Mouse (Mus musculus): ENCODE measurements around the gene Pole2.

Gene Pole2

GRCm38 (mm10) chr12:69227776-69228466 lies at the start of gene Pole2:
Pole2 (minus strand) TSS chr12:69228195.
- peak; percentile 65 for DNase-seq

DNA sequence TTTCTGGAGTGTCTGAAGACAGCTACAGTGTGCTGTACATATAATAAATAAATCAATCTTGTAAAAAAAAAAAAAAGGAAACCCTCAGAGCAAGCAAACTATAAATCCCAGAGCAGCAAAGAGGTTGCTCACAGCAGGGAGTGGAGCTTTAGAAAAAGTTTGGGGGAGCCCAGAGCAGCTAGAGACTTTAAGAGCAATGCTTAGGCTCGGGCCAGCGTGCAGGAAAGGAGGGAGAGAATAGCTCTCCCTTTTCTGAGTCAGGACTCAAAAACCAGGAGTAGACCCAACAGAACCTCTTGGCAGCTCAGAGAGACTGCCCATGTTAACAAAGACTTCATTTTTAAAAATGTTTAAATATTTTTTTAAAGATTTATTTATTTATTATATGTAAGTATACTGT lies 41.0 kb upstream of the Pole2 start:
- no peak for DNase-seq

- DNase-seq: peak; percentile 18
Observed at GRCm38 (mm10) chr12:69267956-69268632, 40.1 kb upstream of the Pole2 start.

DNA sequence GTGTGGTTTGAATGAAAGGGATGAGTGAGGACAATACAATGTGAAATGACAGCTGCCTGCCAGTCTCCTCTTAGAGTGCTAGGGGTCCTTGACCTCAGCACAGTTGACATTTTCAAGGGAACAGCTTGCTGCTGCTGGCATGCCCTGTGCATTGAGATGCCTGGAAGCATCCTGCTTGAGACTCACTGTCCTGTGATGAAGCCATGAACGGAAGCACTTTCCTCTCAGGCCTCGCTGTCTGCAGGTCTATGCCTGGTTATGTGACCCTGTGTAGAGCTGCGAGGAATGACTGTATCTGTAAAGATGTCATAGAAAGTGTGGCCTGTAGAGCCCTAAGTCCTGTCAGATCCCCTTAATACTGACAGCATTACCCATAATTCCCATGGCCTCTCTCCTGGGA lies 37.0 kb upstream of the Pole2 start:
- no peak for DNase-seq

DNA sequence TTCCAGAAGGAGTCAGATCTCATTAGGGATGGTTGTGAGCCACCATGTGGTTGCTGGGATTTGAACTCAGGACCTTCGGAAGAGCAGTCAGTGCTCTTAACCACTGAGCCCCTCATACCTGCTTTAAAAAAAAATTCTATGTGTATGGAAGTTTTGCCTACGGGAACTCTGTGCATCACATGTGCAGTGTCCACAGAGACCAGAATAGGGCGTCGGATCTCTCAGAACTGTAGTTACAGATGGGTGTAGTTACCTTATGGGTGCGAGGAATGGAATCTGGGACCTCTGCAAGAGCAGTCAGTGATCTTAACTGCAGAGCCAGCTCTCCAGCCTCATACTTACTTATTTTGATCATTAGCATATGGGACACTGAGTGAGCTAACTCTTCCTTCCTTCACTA lies 34.3 kb upstream of the Pole2 start:
- DNase-seq: no peak

DNA sequence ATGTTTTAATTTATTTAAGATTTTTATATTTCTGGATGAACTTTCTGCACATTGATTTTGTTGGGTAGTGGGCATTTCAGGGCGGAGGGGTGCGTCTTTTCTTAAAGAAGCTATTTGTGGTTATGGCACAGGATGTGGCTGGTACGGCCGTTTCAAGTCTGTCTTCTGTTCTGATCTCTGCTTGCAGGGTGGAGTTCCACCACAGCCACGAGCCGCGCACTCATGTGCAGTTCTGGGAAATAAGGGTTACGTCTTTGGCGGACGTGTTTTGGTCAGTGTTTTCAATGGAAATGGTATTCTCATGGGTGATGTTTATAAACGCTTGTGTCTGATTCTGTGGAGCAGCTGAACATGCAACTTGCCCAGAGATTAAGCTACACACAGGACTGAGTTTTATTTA lies 29.8 kb upstream of the Pole2 start:
- no peak for DNase-seq

GRCm38 (mm10) chr12:69253806-69254205 lies 25.8 kb upstream of the Pole2 start:
- DNase-seq: no peak

GRCm38 (mm10) chr12:69250756-69251155 lies 22.8 kb upstream of the Pole2 start:
- no peak for DNase-seq

- no peak for DNase-seq
Observed at GRCm38 (mm10) chr12:69249766-69250165, 21.8 kb upstream of the Pole2 start.

GRCm38 (mm10) chr12:69241771-69242431 lies 13.9 kb upstream of the Pole2 start:
- DNase-seq: peak; percentile 63

DNA sequence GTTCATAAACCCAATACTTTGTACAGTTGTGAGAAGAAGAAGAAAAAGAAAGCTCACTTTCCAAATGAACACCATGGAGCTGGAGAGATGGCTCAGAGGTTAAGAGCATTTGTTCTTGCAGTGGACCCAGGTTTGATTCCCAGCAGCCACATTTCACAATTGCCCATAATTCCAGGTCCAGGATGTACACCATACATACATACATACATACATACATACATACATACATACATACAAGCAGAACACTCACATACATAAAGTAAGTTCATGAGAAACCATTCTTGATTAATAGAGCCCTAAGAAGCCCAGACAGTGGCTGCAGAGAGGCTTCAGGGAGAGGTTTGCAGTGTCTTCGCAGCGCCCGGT lies 13.4 kb upstream of the Pole2 start:
- DNase-seq: no peak

DNA sequence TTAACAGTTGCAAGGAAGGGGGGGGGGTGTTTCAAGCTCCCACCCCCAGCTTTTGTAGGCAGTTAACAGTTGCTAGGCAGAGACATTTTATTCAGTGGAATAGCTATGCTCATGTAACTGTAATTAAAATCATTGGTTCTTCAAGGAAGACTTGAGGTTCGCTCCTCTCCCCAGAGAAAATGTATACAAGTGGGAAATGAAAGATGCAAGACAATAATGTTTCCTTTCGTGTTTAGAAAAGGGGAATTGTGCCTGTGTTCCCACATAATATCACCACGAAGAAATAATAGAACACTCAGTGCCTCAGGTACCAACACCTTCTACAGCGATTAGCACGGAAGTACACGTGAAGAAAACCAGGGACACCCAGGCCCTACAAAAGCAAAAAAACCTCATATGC lies 12.9 kb upstream of the Pole2 start, which contains the start of gene Klhdc1:
Gene Klhdc1 (plus strand): TSS at position 301 of the 400 bp plus-strand sequence.
- DNase-seq: no peak

- DNase-seq: no peak
Observed at GRCm38 (mm10) chr12:69238284-69238683, 10.3 kb upstream of the Pole2 start.

GRCm38 (mm10) chr12:69235782-69236181 lies 7.8 kb upstream of the Pole2 start:
- no peak for DNase-seq

DNA sequence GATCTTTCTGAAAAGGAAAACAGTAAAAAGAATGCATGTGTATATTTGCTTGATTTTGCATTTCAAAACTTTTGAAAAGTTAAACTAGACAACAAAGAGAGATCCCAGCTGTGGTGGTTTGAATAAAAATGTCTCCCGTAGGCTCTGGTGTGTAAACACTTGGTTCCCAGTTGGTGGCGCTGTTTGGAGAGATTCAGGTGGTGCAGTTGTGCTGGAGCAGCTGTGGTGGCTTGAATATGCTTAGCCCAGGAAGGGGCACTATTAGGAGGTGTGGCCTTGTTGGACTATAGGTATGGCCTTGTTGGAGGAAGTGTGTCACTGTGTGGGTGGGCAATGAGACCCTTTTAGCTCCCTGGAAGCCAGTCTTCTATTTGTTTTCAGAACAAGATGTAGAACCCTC lies 1.3 kb upstream of the Pole2 start:
- no peak for DNase-seq

DNA sequence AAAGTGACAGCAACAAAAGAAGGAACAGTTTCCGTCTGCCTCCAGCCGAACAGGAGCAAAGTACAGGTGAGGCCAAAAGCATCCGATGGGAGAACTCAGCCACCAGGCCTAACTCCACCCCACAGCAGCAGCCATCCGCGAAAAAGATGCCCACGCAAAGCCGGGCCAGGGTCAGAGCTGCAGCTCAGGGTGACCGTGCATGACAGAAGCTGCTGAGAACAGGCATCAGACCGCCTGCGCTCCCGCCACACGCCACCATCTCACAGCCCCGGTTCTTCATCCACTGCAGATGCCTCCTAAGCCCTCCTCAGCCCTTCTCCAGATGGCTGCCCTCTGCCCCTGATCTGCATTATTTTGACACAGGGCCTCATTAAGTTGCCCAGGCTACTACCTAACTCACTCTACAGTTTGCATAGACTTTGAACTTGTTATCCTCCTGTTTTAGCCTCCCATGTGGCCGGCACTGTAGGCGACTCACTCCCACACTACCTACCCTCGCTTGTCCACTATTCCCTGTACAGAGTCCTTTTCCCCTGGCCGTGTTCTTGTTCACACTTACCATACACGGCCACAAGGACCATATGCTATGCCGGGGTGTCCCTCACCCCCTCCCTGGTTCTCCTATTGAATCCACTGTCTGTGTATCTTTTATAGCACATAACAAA lies 7.2 kb downstream of the Pole2 start:
- DNase-seq: no peak

GRCm38 (mm10) chr12:69216587-69216986 lies 11.4 kb downstream of the Pole2 start:
- no peak for DNase-seq

DNA sequence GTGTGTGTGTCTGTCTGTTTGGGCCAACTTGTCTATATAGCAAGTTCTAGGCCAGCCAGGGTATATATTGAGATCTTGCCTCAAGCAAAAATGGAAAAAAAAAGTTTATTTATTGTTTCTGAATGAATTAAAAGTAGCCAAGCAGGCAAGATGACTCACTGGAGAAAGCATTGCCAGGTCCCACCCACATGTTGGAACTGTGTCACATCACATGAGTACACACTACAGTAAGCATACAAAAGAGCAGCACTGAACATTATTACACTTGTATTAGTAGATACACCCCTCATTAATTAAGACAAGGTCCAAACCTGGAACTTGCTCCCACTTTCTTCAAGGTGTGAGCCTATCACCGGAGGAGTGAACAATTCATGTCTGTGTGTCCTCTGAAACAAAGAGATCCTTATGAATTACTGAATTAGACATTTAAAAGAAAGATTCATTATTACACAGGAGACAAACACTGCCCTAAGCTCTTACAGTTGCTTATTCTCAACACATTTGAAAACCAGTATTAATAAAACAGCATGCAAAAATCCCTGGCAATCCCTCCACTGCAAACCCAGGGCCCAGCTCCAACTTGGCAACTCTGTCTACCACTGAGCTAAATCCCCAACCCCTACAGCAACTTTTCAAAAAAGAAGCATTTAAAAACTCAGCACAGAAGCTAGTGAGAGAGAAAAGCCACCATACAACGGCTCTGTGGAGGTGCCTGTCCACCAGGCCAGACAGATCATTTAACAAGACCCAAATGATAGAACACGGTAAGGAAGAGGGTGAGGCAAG lies 12.8 kb downstream of the Pole2 start:
- DNase-seq: peak; percentile 80

DNA sequence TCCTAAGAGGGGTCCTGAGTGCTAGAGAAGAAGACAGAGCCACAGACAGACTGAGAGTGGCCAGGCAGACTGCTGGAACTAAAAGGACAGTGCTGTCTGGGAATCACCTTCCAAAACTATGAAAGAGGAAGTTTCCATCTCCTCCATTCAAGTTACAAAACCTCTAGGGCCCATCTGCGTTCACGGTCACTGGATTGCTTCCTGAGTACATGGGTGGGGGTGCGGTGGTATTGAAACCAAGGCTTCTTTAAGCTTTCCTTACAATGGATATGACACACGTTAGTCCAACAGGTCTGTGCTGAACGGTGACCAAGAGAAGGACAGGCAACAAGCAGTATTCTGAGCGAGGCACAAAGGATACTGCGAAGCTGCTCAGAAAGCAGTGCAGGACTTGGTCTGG lies 13.6 kb downstream of the Pole2 start:
- DNase-seq: no peak

DNA sequence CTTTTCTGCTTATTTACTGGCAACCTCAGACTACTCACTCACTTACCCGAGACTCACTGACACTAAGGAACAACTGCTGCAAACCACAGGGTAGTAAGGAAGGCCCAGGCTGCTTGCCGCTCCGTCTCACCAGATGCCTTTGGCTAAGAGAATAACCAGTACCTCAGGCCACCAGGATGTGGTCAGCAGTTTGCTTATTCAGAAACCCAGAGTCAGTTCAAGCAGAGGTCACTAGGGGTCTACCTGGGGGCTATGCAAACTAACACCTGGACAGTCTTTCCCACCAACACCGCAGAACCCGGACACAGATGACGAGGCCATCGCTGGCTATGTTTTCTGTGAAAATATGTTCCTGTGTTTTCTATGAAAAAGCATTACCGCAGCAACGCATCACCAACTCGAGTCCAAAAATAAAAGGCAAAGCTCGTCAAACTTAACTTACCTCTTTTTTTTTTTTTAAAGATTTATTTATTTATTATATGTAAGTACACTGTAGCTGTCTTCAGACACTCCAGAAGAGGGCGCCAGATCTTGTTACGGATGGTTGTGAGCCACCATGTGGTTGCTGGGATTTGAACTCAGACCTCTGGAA lies 14.7 kb downstream of the Pole2 start:
- DNase-seq: no peak

- DNase-seq: no peak
Observed at GRCm38 (mm10) chr12:69211057-69211456, 16.9 kb downstream of the Pole2 start.

Measured in layer of hippocampus, adult 9-11 months (tissue).